Mouse (Mus musculus) erythroid progenitor cell, adult 5-6 weeks (primary cell): Measurements from ENCODE around the gene Npm1. TPM values are rescaled to one million over a fixed set of nuclear protein-coding genes. Genes with fewer than 3 reads are reported as not detected.
A peak's percentile ranks its signal among the peaks of the same experiment; 100 is the strongest.

Source experiments
- ATAC-seq: replicated peaks from 2 replicates; pipeline ENCODE4 v1.8.0; 2016; ENCODE audit warnings: moderate number of reproducible peaks, mild to moderate bottlenecking, moderate TSS enrichment, inconsistent platforms; ENCODE audit not compliant: poor library complexity, low FRiP score, severe bottlenecking
- total RNA-seq, 2 experiments: library from RNA; stranded (forward) in 1 of 2; stranded (reverse) in 1 of 2; fragments of 150-400 nt in 1 of 2; fragments of 186-747, 209-891 nt in 1 of 2; gene quantifications; 2 replicates each; pipeline versions ENCODE4 v1.2.3 to v1.2.4; 2015 to 2017; ENCODE audit warnings: low replicate concordance in 2 of 2

Gene Npm1
- total RNA-seq, 2 experiments from 2014 or later: 400 to 412 TPM

- no peak for ATAC-seq
Observed at GRCm38 (mm10) chr11:33193695-33194094, 30.7 kb upstream of the Npm1 start.

GRCm38 (mm10) chr11:33181804-33182203 lies 18.8 kb upstream of the Npm1 start:
- no peak for ATAC-seq

GRCm38 (mm10) chr11:33180701-33181116 lies 17.7 kb upstream of the Npm1 start:
- no peak for ATAC-seq

- ATAC-seq: no peak
Observed at GRCm38 (mm10) chr11:33179802-33180201, 16.8 kb upstream of the Npm1 start.

- no peak for ATAC-seq
Observed at GRCm38 (mm10) chr11:33176525-33177245, 13.7 kb upstream of the Npm1 start.

- no peak for ATAC-seq
Observed at GRCm38 (mm10) chr11:33175768-33176167, 12.8 kb upstream of the Npm1 start.

- ATAC-seq: no peak
Observed at GRCm38 (mm10) chr11:33170489-33170888, 7.5 kb upstream of the Npm1 start.

- ATAC-seq: peak; percentile 58
Observed at GRCm38 (mm10) chr11:33162211-33162997, 602 bp downstream of the Npm1 start.

- no peak for ATAC-seq
Observed at GRCm38 (mm10) chr11:33159741-33160140, 3.3 kb downstream of the Npm1 start.

GRCm38 (mm10) chr11:33157453-33158196 lies 5.4 kb downstream of the Npm1 start:
- no peak for ATAC-seq

- ATAC-seq: no peak
Observed at GRCm38 (mm10) chr11:33156436-33157015, 6.5 kb downstream of the Npm1 start.

- ATAC-seq: no peak
Observed at GRCm38 (mm10) chr11:33154459-33154858, 8.5 kb downstream of the Npm1 start.

GRCm38 (mm10) chr11:33152997-33153396 lies 10.0 kb downstream of the Npm1 start:
- no peak for ATAC-seq

- no peak for ATAC-seq
Observed at GRCm38 (mm10) chr11:33151780-33152145, 11.2 kb downstream of the Npm1 start.

GRCm38 (mm10) chr11:33151128-33151779 lies 11.8 kb downstream of the Npm1 start:
- no peak for ATAC-seq

- no peak for ATAC-seq
Observed at GRCm38 (mm10) chr11:33150364-33150763, 12.6 kb downstream of the Npm1 start.

- no peak for ATAC-seq
Observed at GRCm38 (mm10) chr11:33149453-33149852, 13.6 kb downstream of the Npm1 start.

- no peak for ATAC-seq
Observed at GRCm38 (mm10) chr11:33149088-33149436, 13.9 kb downstream of the Npm1 start.

- ATAC-seq: 0 out of 2 replicates have a peak, but pooled peaks have one; percentile 52
Observed at GRCm38 (mm10) chr11:33148338-33149087, 14.5 kb downstream of the Npm1 start.
